Mouse (Mus musculus) frontal cortex, postnatal 14 days (tissue): ENCODE measurements at regions not wholly inside any gene's neighbourhood (a gene's known extent, or its start where the extent isn't known, plus 50 kb on each side); places are given as distances from the start of the nearest gene placed in this dataset.

Experiments
- DNase-seq, 2 experiments: peaks; one replicate each; pipeline ENCODE4 v3.0.0; 2022; ENCODE audit warnings: low spot score in 2 of 2

GRCm38 (mm10) chr1:23602710-23603291 is 158.8 kb upstream of the B3gat2 start:
- no peak for DNase-seq

- no peak for DNase-seq
These were observed 132.2 kb upstream of the B3gat2 start for GRCm38 (mm10) chr1:23629366-23629765.

GRCm38 (mm10) chr1:23645093-23645492 is 116.5 kb upstream of the B3gat2 start:
- DNase-seq = no peak

GRCm38 (mm10) chr1:23648875-23649506 is 112.6 kb upstream of the B3gat2 start:
- DNase-seq = no peak

- no peak for DNase-seq
These were observed 111.7 kb upstream of the B3gat2 start for GRCm38 (mm10) chr1:23649886-23650285.

GRCm38 (mm10) chr1:23653628-23654027 is 107.9 kb upstream of the B3gat2 start:
- DNase-seq = no peak

- DNase-seq = no peak
These were observed 105.8 kb upstream of the B3gat2 start for GRCm38 (mm10) chr1:23655768-23656167.

GRCm38 (mm10) chr1:23656302-23656701 is 105.3 kb upstream of the B3gat2 start:
- peak in 1 of 2 experiments; percentile 10 for DNase-seq

- no peak for DNase-seq
These were observed 104.8 kb upstream of the B3gat2 start for GRCm38 (mm10) chr1:23656718-23657117.

GRCm38 (mm10) chr1:23670514-23670913 is 91.0 kb upstream of the B3gat2 start:
- DNase-seq = no peak

GRCm38 (mm10) chr1:23674357-23674756 is 87.2 kb upstream of the B3gat2 start:
- DNase-seq = no peak

GRCm38 (mm10) chr1:23676301-23676700 is 85.3 kb upstream of the B3gat2 start:
- no peak for DNase-seq

GRCm38 (mm10) chr1:23689398-23689797 is 72.2 kb upstream of the B3gat2 start:
- DNase-seq = no peak

GRCm38 (mm10) chr1:23705489-23705888 is 56.1 kb upstream of the B3gat2 start:
- DNase-seq = peak; percentile 17 to 61

GRCm38 (mm10) chr1:23706450-23706849 is 55.1 kb upstream of the B3gat2 start:
- DNase-seq = no peak
